Mouse (Mus musculus) bone marrow, adult 2 months (tissue): ENCODE measurements around the gene Lmntd1.

ENCODE experiments used
- CTCF ChIP-seq: fragments of 200-500 bp; IDR thresholded peaks from 2 replicates; pipeline ENCODE4 v1.5.1; 2011; ENCODE audit warnings: low read length, control low read depth; ENCODE audit not compliant: control insufficient read depth, insufficient read depth
- POLR2A ChIP-seq: fragments of 200-500 bp; IDR thresholded peaks from 2 replicates; pipeline ENCODE4 v1.6.1; 2011; ENCODE audit warnings: low read depth, mild to moderate bottlenecking, control low read depth, low read length, borderline replicate concordance; ENCODE audit not compliant: control insufficient read depth

DNA sequence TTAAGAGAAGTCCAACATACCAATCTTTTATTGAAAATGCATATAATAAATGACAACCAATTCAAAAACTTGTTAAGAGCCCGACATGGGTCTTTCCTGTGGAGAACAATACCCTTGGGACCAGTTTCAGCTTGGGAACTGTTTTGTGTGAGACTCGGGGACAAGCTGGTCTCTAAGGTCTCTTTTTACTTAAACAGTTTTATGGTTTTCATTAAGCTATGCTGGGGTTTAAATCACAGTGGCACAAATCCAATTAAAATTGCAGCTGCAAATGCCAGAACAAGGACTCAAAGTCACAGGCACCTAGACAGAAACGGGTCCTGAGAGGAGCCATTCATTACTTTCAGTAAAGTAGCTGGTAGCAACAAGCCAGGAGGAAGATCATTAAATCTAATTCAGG, 8.9 kb downstream of the Lmntd1 start:
- TF ChIP-seq POLR2A (no peak), CTCF (no peak)
